Mouse (Mus musculus) lung, embryonic 16.5 days (tissue): Measurements from ENCODE around the gene Cited2. TPM values are rescaled to one million over a fixed set of nuclear protein-coding genes. Genes with fewer than 3 reads are reported as not detected.

Source experiments
- ATAC-seq: fragments of 200-750 bp; cut with Nextera tagmentation; 2 replicates; pipeline ENCODE4 v1.8.0; 2017; ENCODE audit warnings: low read depth, mild to moderate bottlenecking, moderate library complexity
- H3K27ac ChIP-seq: fragments of 300-500 bp; sonication (generic); 2 replicates; pipeline ENCODE4 v1.5.1; 2014; ENCODE audit warnings: mild to moderate bottlenecking, control low read depth, low read length
- H3K27me3 ChIP-seq: fragments of 300-500 bp; sonication (generic); 2 replicates; pipeline ENCODE4 v1.6.1; 2014; ENCODE audit warnings: low read depth, low read length, mixed read lengths; ENCODE audit not compliant: control insufficient read depth, insufficient read depth
- H3K36me3 ChIP-seq: fragments of 300-500 bp; sonication (generic); 2 replicates; pipeline ENCODE4 v1.6.1; 2014; ENCODE audit warnings: low read length; ENCODE audit not compliant: control insufficient read depth, insufficient read depth
- H3K4me1 ChIP-seq: fragments of 300-500 bp; sonication (generic); replicated peaks from 2 replicates; pipeline ENCODE4 v1.6.1; 2014; ENCODE audit warnings: low read length, mixed read lengths; ENCODE audit not compliant: control insufficient read depth, insufficient read depth
- H3K4me2 ChIP-seq: fragments of 300-500 bp; sonication (generic); 2 replicates; pipeline ENCODE4 v1.6.1; 2014; ENCODE audit warnings: low read depth, low read length, control low read depth
- H3K4me3 ChIP-seq: fragments of 300-500 bp; sonication (generic); 2 replicates; pipeline ENCODE4 v1.5.1; 2014; ENCODE audit warnings: mild to moderate bottlenecking, low read length, control low read depth
- H3K9ac ChIP-seq: fragments of 300-500 bp; sonication (generic); 2 replicates; pipeline ENCODE4 v1.6.1; 2014; ENCODE audit warnings: low read length, control low read depth
- H3K9me3 ChIP-seq: fragments of 300-500 bp; sonication (generic); 2 replicates; pipeline ENCODE4 v1.6.1; 2016; ENCODE audit warnings: low read length; ENCODE audit not compliant: control insufficient read depth
- WGBS: fragments of 180-500 bp; shearing (Covaris S2); extraction: QIAGEN DNeasy Blood & Tissue Kit; methylation state at CpG from one replicate; pipeline ENCODE4 v1.1.7; 2014; 5-methylcytosine and 5-hydroxymethylcytosine counted together
- polyA plus RNA-seq: library from polyadenylated mRNA; unstranded; fragments of >200 nt; fragmentation: Nextera tagmentation; extraction: Ambion mirVana; gene quantifications from 2 replicates; pipeline ENCODE4 v1.2.1, GENCODE M21; 2015

Cited2 gene
- polyA plus RNA-seq, 1 experiment from 2014 or later, result 37.8 TPM

DNA sequence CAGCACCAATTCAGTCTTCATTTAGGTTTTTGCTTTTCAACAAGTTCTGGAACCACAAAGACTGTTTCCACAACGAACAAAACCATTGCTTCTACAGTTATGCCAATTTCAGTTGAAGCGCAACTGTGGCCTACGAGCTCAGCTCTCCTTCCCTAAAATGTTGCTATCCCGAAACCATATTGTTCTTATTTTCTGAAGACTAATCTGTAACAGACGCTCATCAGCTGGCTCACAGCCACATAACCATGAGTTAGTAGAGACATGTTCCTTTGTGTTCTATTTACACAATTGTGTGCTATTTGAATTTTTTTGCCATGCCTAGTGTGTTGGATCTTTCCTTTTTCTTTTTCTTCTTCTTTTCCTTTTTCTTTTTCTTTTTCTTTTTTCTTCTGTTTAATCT, 46.8 kb downstream of the Cited2 start:
- H3K27me3 ChIP-seq, result no peaks in the 10 kb centered on the region
- H3K4me1 ChIP-seq, result no peaks in the 10 kb centered on the region
- H3K36me3 ChIP-seq, result no peaks in the 10 kb centered on the region
- no peak for ATAC-seq
- no peak overlapping the region for H3K4me2 ChIP-seq
- no peak overlapping the region for H3K4me3 ChIP-seq
- no peaks in the 10 kb centered on the region for H3K9me3 ChIP-seq
- H3K9ac ChIP-seq, result no peak overlapping the region
- WGBS, result 71% methylated on average over 5 of the region's 5 CpGs
- no peak overlapping the region for H3K27ac ChIP-seq

GRCm38 (mm10) chr10:17772364-17772763, 49.3 kb downstream of the Cited2 start:
- ATAC-seq, result peak; percentile 34; the same call in 1 of the 2 replicates

DNA sequence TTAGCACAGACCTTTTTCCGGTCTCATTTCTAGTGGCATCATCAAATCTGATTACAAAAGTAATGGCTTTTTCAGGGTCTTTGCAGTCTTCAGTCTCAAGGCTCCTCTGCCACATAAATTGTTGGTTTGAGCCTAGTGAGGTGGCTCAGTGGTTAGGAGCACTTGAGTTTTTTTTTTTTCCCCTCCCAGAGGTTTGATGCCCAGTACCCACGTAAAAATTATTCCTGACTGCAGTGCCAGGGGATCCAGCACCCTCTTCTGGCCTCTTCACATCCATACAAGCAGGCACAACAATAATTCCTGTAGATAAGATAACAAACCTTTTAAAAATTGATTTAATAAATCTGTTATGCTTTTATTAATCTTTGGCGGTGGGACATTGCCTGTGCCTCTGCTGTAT, 51.3 kb downstream of the Cited2 start:
- H3K4me3 ChIP-seq, result no peak overlapping the region
- no peak overlapping the region for H3K27ac ChIP-seq
- no peak overlapping the region for H3K4me2 ChIP-seq
- 86% methylated on average over 3 of the region's 3 CpGs for whole genome bisulfite sequencing
- H3K4me1 ChIP-seq, result no peaks in the 10 kb centered on the region
- no peaks in the 10 kb centered on the region for H3K9me3 ChIP-seq
- no peaks in the 10 kb centered on the region for H3K36me3 ChIP-seq
- H3K9ac ChIP-seq, result no peak overlapping the region
- H3K27me3 ChIP-seq, result no peaks in the 10 kb centered on the region
- no peak for ATAC-seq

More at GRCm38 (mm10) chr10:17772364-17772763, 49.3 kb downstream of the Cited2 start:
- Histone ChIP-seq H3K27me3 (no peaks in the 10 kb centered on the region), H3K27ac (no peak overlapping the region), H3K4me2 (no peak overlapping the region), H3K9ac (no peak overlapping the region), H3K9me3 (no peaks in the 10 kb centered on the region), H3K4me1 (no peaks in the 10 kb centered on the region), H3K36me3 (no peaks in the 10 kb centered on the region), H3K4me3 (no peak overlapping the region)
- WGBS, result 61% methylated on average over 10 of the region's 10 CpGs

DNA sequence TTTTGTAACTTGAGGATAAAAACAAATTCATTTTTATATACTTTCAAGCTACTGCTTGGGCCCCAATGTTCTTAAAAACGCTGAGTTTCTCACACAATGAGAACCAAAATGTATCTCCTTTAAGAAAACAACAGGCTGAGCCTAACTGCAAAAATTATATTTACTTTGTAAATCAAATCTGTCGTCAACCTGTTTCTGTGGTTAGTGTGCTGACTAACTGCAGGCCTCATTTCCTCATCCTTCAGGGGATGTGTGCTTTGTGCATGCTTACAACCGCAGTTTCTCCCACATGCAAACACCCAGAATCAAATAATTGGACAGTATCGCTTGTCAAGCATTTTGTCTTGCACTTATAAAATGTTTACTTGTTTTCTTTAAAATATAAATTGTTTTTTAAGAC, 52.1 kb downstream of the Cited2 start:
- H3K9me3 ChIP-seq, result no peaks in the 10 kb centered on the region
- ATAC-seq, result no peak

More for the DNA sequence above, 52.1 kb downstream of the Cited2 start:
- Histone ChIP-seq H3K36me3 (no peaks in the 10 kb centered on the region), H3K4me1 (no peaks in the 10 kb centered on the region), H3K4me2 (no peak overlapping the region), H3K27me3 (no peaks in the 10 kb centered on the region), H3K9ac (no peak overlapping the region), H3K27ac (no peak overlapping the region), H3K4me3 (no peak overlapping the region)
- WGBS, result 55% methylated on average over 4 of the region's 4 CpGs

Other genes starting within 250 kb of the Cited2 start
- 1.4 TPM in 2 replicates for gene Txlnb, start 73.0 kb downstream of the Cited2 start, polyA plus RNA-seq
- 3.7 and 4.5 TPM in 2 replicates for gene Heca, start 224.8 kb downstream of the Cited2 start, polyA plus RNA-seq